Mouse (Mus musculus) brain, embryonic 18.5 days (tissue): ENCODE measurements at regions not wholly inside any gene's neighbourhood (a gene's known extent, or its start where the extent isn't known, plus 50 kb on each side); places are given as distances from the start of the nearest gene placed in this dataset.
A peak's percentile ranks its signal among the peaks of the same experiment; 100 is the strongest.

Experiments
- DNase-seq: peaks from one replicate; pipeline ENCODE4 v3.0.0-alpha.2; 2012; ENCODE audit warnings: low read depth, low spot score

- no peak for DNase-seq
Observed at GRCm38 (mm10) chr6:14298167-14298566, 426.8 kb upstream of the 2610001J05Rik start.

- no peak for DNase-seq
Observed at GRCm38 (mm10) chr6:14297428-14297827, 426.1 kb upstream of the 2610001J05Rik start.

DNA sequence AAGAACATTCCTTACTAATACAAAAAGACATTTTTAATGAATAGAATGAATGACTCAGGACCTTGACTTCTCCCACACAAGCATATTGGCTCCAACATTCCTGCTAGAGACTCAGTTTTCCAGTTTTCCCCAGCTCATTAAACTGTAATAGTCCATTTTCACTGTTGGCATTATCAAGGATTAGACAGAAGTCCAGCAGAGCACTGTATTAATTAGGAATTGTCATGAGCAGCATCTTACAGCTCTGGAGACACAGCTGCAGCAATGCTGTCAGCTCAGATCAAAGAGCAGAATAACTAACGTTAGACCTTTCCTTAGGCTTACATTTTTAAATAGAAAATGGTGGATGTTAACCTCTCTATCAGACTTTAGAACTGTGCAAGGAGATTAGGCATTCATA lies 419.5 kb upstream of the 2610001J05Rik start:
- no peak for DNase-seq

- no peak for DNase-seq
Observed at GRCm38 (mm10) chr6:14281476-14281875, 410.2 kb upstream of the 2610001J05Rik start.

GRCm38 (mm10) chr6:14261941-14262340 lies 390.6 kb upstream of the 2610001J05Rik start:
- DNase-seq = no peak

GRCm38 (mm10) chr6:14240331-14240730 lies 369.0 kb upstream of the 2610001J05Rik start:
- DNase-seq = no peak

DNA sequence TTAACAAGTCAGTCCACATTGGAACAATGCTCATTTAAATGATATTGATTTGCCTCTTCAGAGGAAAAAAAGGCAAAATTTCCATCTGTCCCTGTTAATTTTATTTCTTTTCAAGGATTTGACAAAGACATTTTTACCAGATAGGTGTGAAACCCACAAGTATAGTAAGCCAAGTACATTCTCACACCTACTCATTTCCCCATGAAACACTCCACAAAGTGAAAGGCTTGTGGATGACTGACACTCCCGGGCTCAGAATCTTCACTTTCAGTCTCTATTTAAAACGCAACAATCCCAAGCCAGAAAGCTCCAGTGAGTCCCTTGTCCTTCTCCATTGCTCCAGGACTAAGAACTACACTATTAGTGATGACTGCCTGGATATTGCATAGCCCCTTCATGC lies 367.8 kb upstream of the 2610001J05Rik start:
- no peak for DNase-seq

- DNase-seq = no peak
Observed at GRCm38 (mm10) chr6:14230823-14231222, 359.5 kb upstream of the 2610001J05Rik start.

GRCm38 (mm10) chr6:14207509-14207908 lies 336.2 kb upstream of the 2610001J05Rik start:
- DNase-seq = no peak

GRCm38 (mm10) chr6:14197107-14197506 lies 325.8 kb upstream of the 2610001J05Rik start:
- DNase-seq = no peak

DNA sequence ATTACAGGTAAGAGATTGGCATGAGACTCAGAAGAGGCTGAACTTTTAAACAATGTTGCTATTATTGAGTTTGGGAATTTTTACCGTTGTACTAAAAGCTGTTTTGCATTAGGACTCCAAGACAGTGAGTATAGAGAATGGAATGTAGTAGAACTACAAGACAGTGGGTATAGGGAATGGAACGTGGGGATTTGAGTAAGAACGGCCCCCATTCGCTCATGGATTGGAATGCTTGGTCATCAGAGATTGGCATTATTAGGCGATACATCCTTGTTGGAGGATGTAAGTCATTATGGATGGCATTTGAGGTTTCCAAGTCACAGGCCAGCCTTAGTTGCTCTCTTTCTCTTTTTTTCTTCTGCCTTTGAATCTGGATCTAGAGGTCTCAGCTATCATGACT lies 324.0 kb upstream of the 2610001J05Rik start:
- DNase-seq = no peak

GRCm38 (mm10) chr6:14191387-14192023 lies 320.2 kb upstream of the 2610001J05Rik start:
- DNase-seq = peak; percentile 30

DNA sequence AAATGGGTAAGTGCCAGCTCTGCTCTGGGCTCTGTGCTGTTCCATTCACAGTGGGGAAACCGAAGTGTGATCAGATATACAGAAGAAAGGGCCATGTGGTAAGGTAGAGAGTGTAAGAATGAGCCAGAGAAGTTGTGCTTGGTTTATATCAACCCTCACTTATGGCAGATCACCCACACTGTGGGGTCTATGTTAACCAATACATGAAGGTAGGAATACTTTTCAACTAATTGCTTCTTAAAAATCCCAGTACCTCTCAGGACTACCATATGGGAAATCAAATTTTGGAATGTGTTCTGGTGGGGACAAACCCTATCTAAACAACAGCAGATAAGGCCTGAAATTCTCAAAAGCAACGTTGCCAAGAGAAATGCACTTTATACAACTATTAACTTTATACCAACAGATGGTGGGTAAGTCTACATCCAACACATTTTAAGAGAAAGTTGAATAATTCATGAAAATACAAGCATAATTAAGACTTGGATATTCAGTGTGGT lies 314.7 kb upstream of the 2610001J05Rik start:
- DNase-seq = peak; percentile 73

DNA sequence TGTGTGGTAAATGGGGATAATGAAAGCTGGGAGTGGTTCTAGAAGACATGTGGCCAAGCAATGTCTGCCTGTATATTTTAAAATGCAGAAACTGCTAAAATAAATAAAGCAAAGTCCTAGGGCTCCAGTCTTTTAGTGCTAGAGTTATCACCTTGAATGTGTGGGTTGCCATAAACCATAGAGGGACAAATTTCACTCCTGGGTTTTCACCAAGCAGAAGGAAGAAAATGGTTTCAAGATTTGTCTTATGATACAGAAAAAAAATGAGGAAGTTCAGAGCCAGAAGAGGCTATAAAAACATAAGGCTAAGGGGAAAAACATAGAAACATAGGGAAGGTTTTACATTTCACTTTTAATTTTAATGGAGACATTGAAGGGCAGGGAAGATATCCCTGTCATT lies 276.1 kb upstream of the 2610001J05Rik start:
- no peak for DNase-seq

DNA sequence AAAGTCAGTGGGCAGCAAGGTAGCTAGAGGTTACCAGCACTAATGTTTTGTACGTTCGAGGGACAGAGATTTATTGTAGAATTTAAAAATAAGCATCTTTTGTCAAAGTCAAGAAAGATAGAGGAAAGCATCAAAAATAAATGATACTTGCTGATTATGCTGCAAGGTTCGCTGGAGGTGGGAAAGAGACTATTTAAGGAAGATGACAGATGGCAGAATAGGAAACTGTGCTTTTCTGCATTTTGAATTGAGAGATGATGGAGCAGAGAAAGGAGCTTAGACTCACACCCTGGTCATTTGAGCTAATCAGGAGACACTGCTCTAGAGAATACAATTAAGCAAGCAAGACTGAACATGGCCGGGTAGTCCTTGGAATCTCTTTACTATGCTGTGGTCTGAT lies 275.1 kb upstream of the 2610001J05Rik start:
- no peak for DNase-seq

- peak; percentile 83 for DNase-seq
Observed at GRCm38 (mm10) chr6:14142107-14142751, 270.9 kb upstream of the 2610001J05Rik start.

DNA sequence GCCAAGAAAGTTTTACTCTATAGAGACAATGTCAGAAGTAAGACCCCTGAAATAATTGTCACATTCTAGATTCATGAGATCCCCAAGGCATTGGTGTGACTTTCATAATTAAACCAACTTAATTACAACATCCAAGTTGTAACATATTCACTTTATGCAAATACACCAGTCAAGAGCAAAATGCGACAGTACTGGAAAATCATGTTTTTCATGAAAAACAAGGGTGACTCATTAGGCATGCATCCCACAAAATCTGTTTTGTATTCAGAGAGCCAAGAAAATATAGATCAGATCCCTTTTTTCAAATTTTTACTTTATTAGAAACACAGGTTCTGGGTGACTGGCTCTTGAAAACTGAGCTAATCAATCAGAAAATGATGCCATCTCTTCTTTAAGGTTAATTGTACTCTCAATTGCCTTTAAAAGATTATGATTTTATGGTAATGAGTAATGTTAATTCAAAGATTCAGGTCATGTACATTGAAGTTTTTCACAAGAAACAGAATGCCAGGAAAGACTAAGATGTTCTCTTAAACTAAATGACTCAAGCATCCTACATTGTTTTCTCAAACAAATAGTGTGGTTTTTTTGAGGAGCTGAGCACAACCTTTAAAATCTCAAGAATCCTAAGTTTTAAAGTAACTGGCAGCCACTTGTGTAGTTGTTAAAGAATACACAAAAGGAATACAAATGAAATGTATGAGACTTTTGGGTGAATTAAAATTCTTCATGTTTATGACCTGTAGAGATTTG lies 259.2 kb upstream of the 2610001J05Rik start:
- peak; percentile 46 for DNase-seq

DNA sequence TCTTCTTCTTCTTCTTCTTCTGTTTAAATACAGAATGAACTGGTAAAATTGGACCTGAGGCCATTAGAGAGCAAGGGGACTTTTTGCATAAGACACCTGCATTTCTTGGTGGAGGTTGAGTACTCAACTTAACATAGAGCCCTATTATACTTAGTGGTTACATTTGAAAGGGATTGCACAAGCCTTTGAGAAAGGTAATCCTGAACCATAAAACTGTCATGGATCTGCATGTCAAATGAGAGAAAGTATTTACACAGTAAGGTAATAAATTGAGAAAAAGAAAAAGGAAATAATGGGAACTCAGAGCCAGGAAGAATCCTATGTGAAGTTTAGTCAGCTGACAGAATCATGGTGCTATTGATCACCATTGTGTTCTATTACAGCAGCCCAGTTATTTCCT lies 258.1 kb upstream of the 2610001J05Rik start:
- no peak for DNase-seq

DNA sequence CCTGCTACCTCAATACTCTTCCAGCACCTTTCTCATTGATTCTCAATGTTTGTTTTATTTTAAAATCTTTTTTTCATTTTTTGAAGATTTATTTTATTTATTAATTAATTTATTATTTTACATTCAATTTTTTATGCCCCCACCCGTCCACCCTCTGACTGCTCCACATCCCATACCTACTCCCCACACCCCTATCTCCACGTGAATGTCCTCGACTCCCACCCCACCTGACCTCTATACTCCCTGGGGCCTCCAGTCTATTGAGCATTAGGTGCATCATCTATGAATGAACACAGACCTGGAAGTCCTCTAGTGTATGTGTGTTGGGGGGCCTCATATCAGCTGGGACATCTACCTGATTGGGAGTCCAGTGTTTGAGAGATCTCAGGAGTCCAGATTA lies 251.0 kb upstream of the 2610001J05Rik start:
- no peak for DNase-seq

DNA sequence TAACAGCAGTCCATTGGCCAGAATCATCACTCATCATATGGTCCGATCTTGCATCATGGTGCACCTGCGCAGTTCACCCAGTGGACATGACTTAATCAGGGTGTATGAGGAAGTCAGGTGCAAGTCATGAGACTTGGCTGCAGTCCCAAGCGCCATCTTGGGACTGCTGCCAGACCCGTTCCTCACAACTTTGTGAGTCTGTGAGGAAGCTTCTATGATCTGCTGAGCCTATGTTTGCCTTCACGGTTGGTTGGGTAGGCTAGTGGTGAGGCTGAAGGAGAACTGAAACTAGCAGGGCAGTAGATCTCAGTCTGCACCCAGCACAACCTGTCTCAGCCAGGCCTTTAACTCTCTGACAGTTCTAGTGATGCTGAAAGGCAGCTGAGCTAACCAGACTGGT lies 250.2 kb upstream of the 2610001J05Rik start:
- no peak for DNase-seq

DNA sequence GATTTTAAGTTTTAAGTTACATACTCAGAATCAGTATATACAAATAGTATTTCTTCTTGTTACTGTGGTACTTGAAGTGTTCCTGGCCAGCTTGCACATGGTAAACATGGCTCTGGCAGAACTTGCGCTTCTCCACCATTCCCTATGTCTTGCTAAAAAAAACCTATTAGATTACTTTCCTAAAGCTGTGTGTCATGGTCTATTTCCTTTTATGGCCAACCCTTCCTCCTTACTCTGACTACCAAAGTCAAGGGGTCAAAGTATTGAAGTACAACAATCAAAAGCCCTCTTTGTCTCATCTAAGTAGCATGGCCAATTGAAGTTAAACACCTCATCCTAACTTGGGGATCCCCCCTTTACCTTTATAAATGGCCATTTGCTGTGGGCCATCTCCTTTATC lies 223.6 kb upstream of the 2610001J05Rik start:
- DNase-seq = no peak

DNA sequence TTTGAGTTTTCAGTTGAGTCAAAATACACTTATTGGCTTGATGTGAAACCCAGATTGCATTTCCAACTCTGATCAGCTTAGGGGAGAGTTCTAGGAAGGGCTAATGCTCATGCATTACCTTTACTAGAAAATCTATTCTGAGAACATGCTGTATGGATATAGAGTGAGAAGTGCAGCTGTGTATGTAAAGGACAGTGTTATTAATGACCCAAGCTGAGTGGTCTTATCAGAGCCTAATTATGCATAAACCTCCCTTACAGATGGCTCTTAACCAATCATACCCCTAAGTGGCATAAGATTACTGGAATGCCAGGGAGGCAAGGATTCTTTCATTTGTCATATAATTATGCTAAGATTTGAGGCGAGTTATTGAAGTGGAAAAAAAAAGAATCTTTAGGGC lies 210.6 kb upstream of the 2610001J05Rik start:
- no peak for DNase-seq

- DNase-seq = peak; percentile 14
Observed at GRCm38 (mm10) chr6:14063735-14064134, 192.4 kb upstream of the 2610001J05Rik start.
